Mouse (Mus musculus) ES-E14 (cell line): ENCODE measurements around the gene Pus7. TPM values are rescaled to one million over a fixed set of nuclear protein-coding genes. Genes with fewer than 3 reads are reported as not detected.

Source experiments
- DNase-seq: peaks from one replicate; pipeline ENCODE4 v3.0.0-alpha.2; 2013; ENCODE audit warnings: low read depth, low spot score
- H3K27ac ChIP-seq: 2 replicates; pipeline ENCODE4 v1.5.1; 2012; ENCODE audit warnings: low read depth, mild to moderate bottlenecking, low read length, moderate library complexity, mixed read lengths; ENCODE audit not compliant: poor library complexity, insufficient read depth, severe bottlenecking
- H3K36me3 ChIP-seq: 2 replicates; pipeline ENCODE4 v1.6.1; 2012; ENCODE audit warnings: mild to moderate bottlenecking, low read length, moderate library complexity, mixed read lengths; ENCODE audit not compliant: control insufficient read depth, poor library complexity, insufficient read depth, severe bottlenecking
- H3K4me1 ChIP-seq, 2 experiments: fragments of 150-350 bp in 1 of 2; sonication (generic) in 1 of 2; 2 replicates each; pipeline ENCODE4 v1.6.1; 2012; ENCODE audit warnings: low read length in 2 of 2, mild to moderate bottlenecking in 1 of 2, mixed read lengths in 1 of 2; ENCODE audit not compliant: control insufficient read depth in 2 of 2, insufficient read depth in 2 of 2, poor library complexity in 1 of 2
- H3K4me3 ChIP-seq, 2 experiments: fragments of 150-350 bp in 1 of 2; sonication (generic) in 1 of 2; 2 replicates each; pipeline ENCODE4 v1.5.1; 2012; ENCODE audit warnings: low read length in 2 of 2, low read depth in 1 of 2, mild to moderate bottlenecking in 1 of 2, mixed read lengths in 1 of 2; ENCODE audit not compliant: insufficient read depth in 1 of 2, poor library complexity in 1 of 2, severe bottlenecking in 1 of 2
- H3K9ac ChIP-seq: 2 replicates; pipeline ENCODE4 v1.6.1; 2012; ENCODE audit warnings: low read depth, mild to moderate bottlenecking, low read length, mixed read lengths; ENCODE audit not compliant: poor library complexity, insufficient read depth, severe bottlenecking
- H3K9me3 ChIP-seq: fragments of 150-350 bp; sonication (generic); 2 replicates; pipeline ENCODE4 v1.6.1; 2012; ENCODE audit warnings: low read depth, mild to moderate bottlenecking, low read length; ENCODE audit not compliant: control insufficient read depth, insufficient read depth
- CHD2 ChIP-seq: IDR thresholded peaks from 2 replicates; pipeline ENCODE4 v1.6.1; 2014; ENCODE audit warnings: mild to moderate bottlenecking, low read depth, low read length, inconsistent platforms
- HCFC1 ChIP-seq: IDR thresholded peaks from 2 replicates; pipeline ENCODE4 v1.6.1; 2012; ENCODE audit warnings: low read length, inconsistent platforms, borderline replicate concordance; ENCODE audit not compliant: insufficient read depth
- MAFK ChIP-seq: IDR thresholded peaks from 2 replicates; pipeline ENCODE4 v1.6.1; 2014; ENCODE audit warnings: mild to moderate bottlenecking, low read depth, low read length, inconsistent platforms; ENCODE audit not compliant: insufficient read depth
- ZC3H11A ChIP-seq: IDR thresholded peaks from 2 replicates; pipeline ENCODE4 v1.6.1; 2012; ENCODE audit warnings: low read depth, mild to moderate bottlenecking, inconsistent platforms, low read length, borderline replicate concordance
- ZNF384 ChIP-seq: IDR thresholded peaks from 2 replicates; pipeline ENCODE4 v1.6.1; 2012; ENCODE audit warnings: low read depth, low read length, inconsistent platforms
- in situ Hi-C, 2 experiments: fragments of 600-800 bp; cut with MboI; formaldehyde crosslinking; loops; one replicate each; pipeline ENCODE4 v1.15.1; 2025; ENCODE audit warnings: low sequenced_read_pairs in 2 of 2, inconsistent platforms in 1 of 2; ENCODE audit not compliant: unreplicated experiment in 2 of 2
- total RNA-seq: library from RNA; depleted of rRNA; stranded (reverse); fragments of 300-350 nt; gene quantifications from 2 replicates; pipeline ENCODE4 v1.2.3, GENCODE M21; 2012

Gene Pus7
- total RNA-seq, 1 experiment: 33.2 TPM

GRCm38 (mm10) chr5:23758633-23759032 lies 24.9 kb downstream of the Pus7 start:
- Histone ChIP-seq H3K4me1 (peaks cover 3 to 13% of the 10 kb centered on the region in 2 experiments; a peak in 2 of 4 replicates), H3K4me3 (no peak overlapping the region), H3K36me3 (peaks cover 13% of the 10 kb centered on the region), H3K27ac (no peak overlapping the region), H3K9ac (no peak overlapping the region), H3K9me3 (no peaks in the 10 kb centered on the region)
- no peak for DNase-seq
- TF ChIP-seq ZNF384 (no peak), MAFK (no peak), HCFC1 (no peak), CHD2 (no peak)
- in situ Hi-C loops: no loop called here

- DNase-seq: no peak
- TF ChIP-seq CHD2 (no peak), MAFK (no peak), ZNF384 (no peak), ZC3H11A (no peak)
- H3K4me3 ChIP-seq: no peak overlapping the region
Observed at GRCm38 (mm10) chr5:23756368-23756767, 27.1 kb downstream of the Pus7 start.

GRCm38 (mm10) chr5:23755591-23755990 lies 27.9 kb downstream of the Pus7 start:
- Histone ChIP-seq H3K9ac (no peak overlapping the region), H3K4me3 (no peak overlapping the region), H3K9me3 (no peaks in the 10 kb centered on the region), H3K36me3 (peaks cover 16% of the 10 kb centered on the region), H3K4me1 (peaks cover 3 to 16% of the 10 kb centered on the region in 2 experiments; a peak in 2 of 4 replicates), H3K27ac (peak overlapping the region; percentile 94)
- DNase-seq: no peak
- TF ChIP-seq MAFK (no peak), ZNF384 (no peak), CHD2 (no peak)
- in situ Hi-C loops: no loop called here

More at GRCm38 (mm10) chr5:23756368-23756767, 27.1 kb downstream of the Pus7 start:
- in situ Hi-C loops: no loop called here
- Histone ChIP-seq H3K9me3 (no peaks in the 10 kb centered on the region), H3K36me3 (peaks cover 15% of the 10 kb centered on the region), H3K27ac (peak overlapping the region; percentile 94), H3K4me1 (peaks cover 3 to 16% of the 10 kb centered on the region in 2 experiments; a peak in 2 of 4 replicates), H3K9ac (no peak overlapping the region)

GRCm38 (mm10) chr5:23749882-23750281 lies 33.6 kb downstream of the Pus7 start:
- Histone ChIP-seq H3K9me3 (no peaks in the 10 kb centered on the region), H3K9ac (no peak overlapping the region), H3K4me1 (peaks cover 0 to 10% of the 10 kb centered on the region in 2 experiments; a peak in 1 of 4 replicates), H3K4me3 (no peak overlapping the region), H3K36me3 (peaks cover 35% of the 10 kb centered on the region), H3K27ac (no peak overlapping the region)
- no peak for TF ChIP-seq HCFC1
- no peak for TF ChIP-seq MAFK
- no peak for TF ChIP-seq ZC3H11A
- no peak for TF ChIP-seq ZNF384
- TF ChIP-seq CHD2: no peak
- in situ Hi-C loops: no loop called here
- no peak for DNase-seq

GRCm38 (mm10) chr5:23743261-23743660 lies 40.2 kb downstream of the Pus7 start:
- in situ Hi-C loops: no loop called here
- H3K9ac ChIP-seq: no peak overlapping the region
- DNase-seq: no peak
- H3K9me3 ChIP-seq: no peaks in the 10 kb centered on the region
- no peak overlapping the region for H3K27ac ChIP-seq
- TF ChIP-seq MAFK (no peak), HCFC1 (no peak), CHD2 (no peak), ZNF384 (no peak), ZC3H11A (no peak)
- H3K4me3 ChIP-seq: no peak overlapping the region
- peaks cover 0 to 9% of the 10 kb centered on the region in 2 experiments; a peak in 3 of 4 replicates for H3K4me1 ChIP-seq
- H3K36me3 ChIP-seq: peaks cover 48% of the 10 kb centered on the region
